Mouse (Mus musculus) testis, adult 2 months (tissue): Measurements from ENCODE around the gene Gm498. TPM values are rescaled to one million over a fixed set of nuclear protein-coding genes. Genes with fewer than 3 reads are reported as not detected.
A peak's percentile ranks its signal among the peaks of the same experiment; 100 is the strongest.

Experiments used
- H3K27ac ChIP-seq: fragments of 200-500 bp; 2 replicates; pipeline ENCODE4 v1.5.1; 2012; ENCODE audit warnings: low read depth, low read length; ENCODE audit not compliant: control insufficient read depth, insufficient read depth
- H3K27me3 ChIP-seq: fragments of 200-500 bp; 2 replicates; pipeline ENCODE4 v1.6.1; 2012; ENCODE audit warnings: mild to moderate bottlenecking, low read length, moderate library complexity; ENCODE audit not compliant: control insufficient read depth, insufficient read depth
- H3K36me3 ChIP-seq: fragments of 200-500 bp; 2 replicates; pipeline ENCODE4 v1.6.1; 2012; ENCODE audit warnings: mild to moderate bottlenecking, low read length; ENCODE audit not compliant: control insufficient read depth, insufficient read depth
- H3K4me1 ChIP-seq: fragments of 200-500 bp; 2 replicates; pipeline ENCODE4 v1.6.1; 2012; ENCODE audit warnings: low read length; ENCODE audit not compliant: control insufficient read depth, insufficient read depth
- H3K4me3 ChIP-seq: fragments of 200-500 bp; 2 replicates; pipeline ENCODE4 v1.5.1; 2012; ENCODE audit warnings: low read depth, mild to moderate bottlenecking, low read length, moderate library complexity, mixed read lengths; ENCODE audit not compliant: control insufficient read depth
- CTCF ChIP-seq: fragments of 200-500 bp; IDR thresholded peaks from 2 replicates; pipeline ENCODE4 v1.5.1; 2012; ENCODE audit warnings: low read depth, mild to moderate bottlenecking, inconsistent platforms, low read length, moderate library complexity; ENCODE audit not compliant: control insufficient read depth, insufficient read depth, insufficient replicate concordance
- POLR2A ChIP-seq: fragments of 200-500 bp; IDR thresholded peaks from 2 replicates; pipeline ENCODE4 v1.6.1; 2012; ENCODE audit warnings: low read depth, mild to moderate bottlenecking, inconsistent platforms, low read length, moderate library complexity; ENCODE audit not compliant: control insufficient read depth
- polyA plus RNA-seq: library from polyadenylated mRNA; depleted of rRNA; stranded (reverse); fragments of >200 nt; gene quantifications from 2 replicates; pipeline ENCODE4 v1.2.3, GENCODE M21; 2012

The Gm498 gene
- polyA plus RNA-seq, 1 experiment: 242 TPM

DNA sequence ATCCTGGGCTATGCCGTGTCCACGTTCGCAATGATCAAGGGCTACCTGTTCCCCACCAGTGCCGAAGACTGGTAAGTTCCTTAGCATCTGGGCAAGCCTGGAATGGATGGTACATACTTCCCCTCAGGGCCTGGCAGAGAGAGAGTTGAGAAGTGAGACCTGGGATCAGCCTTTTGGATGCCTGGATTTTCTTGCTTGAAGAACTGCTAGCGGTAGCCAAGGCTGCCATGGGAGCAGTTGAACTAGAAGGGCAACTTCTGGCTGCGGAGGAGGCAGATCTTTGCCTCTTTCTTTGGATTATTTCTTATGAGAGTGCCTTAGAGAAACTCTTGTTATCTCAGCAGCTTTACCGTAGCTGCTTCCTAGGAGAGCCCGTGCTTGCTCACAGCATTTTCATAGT lies 25.3 kb upstream of the Gm498 start:
- no peaks in the 10 kb centered on the region for H3K36me3 ChIP-seq
- no peaks in the 10 kb centered on the region for H3K4me1 ChIP-seq
- H3K27me3 ChIP-seq: no peaks in the 10 kb centered on the region
- TF ChIP-seq POLR2A (no peak), CTCF (no peak)
- no peak overlapping the region for H3K27ac ChIP-seq
- peak overlapping the region; percentile 59 for H3K4me3 ChIP-seq

DNA sequence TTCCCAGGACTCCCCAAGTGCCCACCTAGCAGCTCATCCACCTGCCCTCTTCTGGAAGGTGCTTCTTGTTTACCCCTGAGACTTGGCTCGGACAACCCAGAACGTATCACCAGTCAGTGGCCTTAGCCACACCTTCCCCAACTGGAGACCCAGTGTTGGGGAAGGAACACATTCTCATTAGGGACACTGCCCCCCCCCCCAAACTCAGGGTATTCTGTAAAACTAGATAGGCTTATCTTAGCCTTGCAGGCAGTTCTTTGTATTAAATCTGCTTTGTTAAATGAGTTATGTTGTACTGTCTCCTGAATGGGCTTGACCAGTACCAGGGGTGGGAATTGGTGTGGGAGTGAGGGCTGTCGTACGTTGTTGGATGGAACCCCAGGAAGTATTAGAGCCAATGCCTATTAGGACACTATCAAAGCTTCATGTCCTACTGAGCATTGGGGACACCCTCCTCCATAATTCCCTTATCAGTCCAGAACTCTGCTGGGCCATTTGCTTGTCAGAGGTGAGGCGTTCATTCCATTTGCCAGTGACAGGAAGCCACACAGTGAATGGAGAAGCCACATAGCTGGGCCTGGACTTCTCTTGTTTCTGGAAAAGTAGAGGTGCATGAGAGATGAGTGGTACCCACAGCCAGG lies 18.4 kb upstream of the Gm498 start:
- H3K36me3 ChIP-seq: no peaks in the 10 kb centered on the region
- H3K4me1 ChIP-seq: no peaks in the 10 kb centered on the region
- no peak overlapping the region for H3K27ac ChIP-seq
- TF ChIP-seq POLR2A (no peak), CTCF (no peak)
- H3K4me3 ChIP-seq: no peak overlapping the region
- H3K27me3 ChIP-seq: no peaks in the 10 kb centered on the region

DNA sequence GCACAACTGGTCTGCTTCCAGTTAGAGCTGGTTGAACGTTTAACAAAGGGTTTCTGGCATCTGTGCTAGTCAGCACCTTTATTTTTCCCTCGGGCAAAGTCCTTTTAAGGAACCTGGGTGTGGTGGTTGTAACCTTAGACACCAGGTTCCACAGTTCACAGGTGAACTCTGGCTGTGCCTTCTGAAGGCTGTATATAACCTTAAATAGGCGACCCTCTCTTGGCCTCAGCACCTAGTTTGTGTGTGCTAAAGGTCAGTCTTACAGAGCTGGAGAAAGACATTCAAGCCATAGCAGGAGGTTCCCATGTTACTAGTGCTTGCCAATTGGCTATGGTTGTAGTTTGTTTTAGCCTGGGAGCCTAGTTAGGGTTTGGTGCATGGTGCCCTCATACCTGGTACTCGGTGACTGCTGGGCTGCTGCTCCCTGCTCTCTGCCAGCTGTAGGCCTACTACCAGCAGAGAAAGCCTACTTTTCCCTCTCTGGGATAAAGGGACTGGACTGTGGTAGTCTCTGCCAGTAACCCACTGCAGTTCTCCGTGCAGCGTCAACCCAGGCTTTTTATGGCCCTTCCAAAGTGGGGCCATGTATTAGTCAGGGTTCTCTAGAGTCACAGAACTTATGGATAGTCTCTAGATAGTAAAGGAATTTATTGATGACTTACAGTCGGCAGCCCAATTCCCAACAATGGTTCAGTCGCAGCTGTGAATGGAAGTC lies 17.7 kb upstream of the Gm498 start:
- Histone ChIP-seq H3K4me1 (no peaks in the 10 kb centered on the region), H3K27me3 (no peaks in the 10 kb centered on the region), H3K36me3 (no peaks in the 10 kb centered on the region), H3K27ac (no peak overlapping the region), H3K4me3 (no peak overlapping the region)
- TF ChIP-seq CTCF (no peak), POLR2A (no peak)

DNA sequence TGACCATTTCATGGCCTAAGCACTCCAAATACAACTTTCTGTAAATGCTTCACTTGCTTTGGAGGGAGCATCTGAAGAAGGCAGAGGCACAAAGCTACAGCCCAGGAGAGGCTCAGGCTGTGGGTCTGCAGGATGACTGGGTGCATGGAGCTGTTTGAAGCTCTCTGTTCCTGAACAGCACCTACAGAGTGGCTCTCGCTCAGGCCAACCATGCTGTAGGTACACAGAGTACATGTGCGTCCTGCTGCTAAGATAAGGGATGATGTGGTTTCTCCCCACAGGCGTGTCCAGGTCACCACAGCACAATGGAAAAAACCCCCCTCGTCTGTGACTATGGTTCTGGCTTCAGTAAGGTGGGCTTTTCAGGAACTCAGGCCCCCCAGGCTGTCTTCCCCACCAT lies 2.2 kb downstream of the Gm498 start:
- no peaks in the 10 kb centered on the region for H3K27me3 ChIP-seq
- no peak overlapping the region for H3K27ac ChIP-seq
- no peaks in the 10 kb centered on the region for H3K36me3 ChIP-seq
- H3K4me1 ChIP-seq: no peaks in the 10 kb centered on the region
- TF ChIP-seq CTCF (no peak), POLR2A (no peak)
- H3K4me3 ChIP-seq: no peak overlapping the region

DNA sequence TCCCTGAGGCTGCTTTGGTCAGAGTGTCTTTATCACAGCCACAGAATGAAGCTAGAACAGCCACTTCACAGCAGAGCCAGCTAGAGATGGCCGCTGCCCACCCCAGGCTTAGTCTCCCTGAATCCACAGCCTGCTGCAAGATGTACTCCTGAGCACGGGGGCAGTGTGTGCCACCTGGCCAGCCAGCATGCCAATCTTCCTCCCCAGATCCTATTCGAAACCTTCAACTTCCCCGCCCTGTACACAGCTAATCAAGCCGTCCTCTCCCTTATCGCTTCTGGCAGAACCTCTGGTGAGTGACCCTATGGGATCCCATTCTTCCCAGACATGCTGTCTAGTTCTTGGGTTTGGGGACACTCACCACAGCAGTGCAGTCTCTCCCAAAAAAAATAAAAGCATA lies 17.1 kb downstream of the Gm498 start:
- no peak overlapping the region for H3K27ac ChIP-seq
- H3K27me3 ChIP-seq: no peaks in the 10 kb centered on the region
- no peak for TF ChIP-seq POLR2A
- TF ChIP-seq CTCF: no peak
- H3K36me3 ChIP-seq: no peaks in the 10 kb centered on the region
- no peaks in the 10 kb centered on the region for H3K4me1 ChIP-seq
- H3K4me3 ChIP-seq: no peak overlapping the region

DNA sequence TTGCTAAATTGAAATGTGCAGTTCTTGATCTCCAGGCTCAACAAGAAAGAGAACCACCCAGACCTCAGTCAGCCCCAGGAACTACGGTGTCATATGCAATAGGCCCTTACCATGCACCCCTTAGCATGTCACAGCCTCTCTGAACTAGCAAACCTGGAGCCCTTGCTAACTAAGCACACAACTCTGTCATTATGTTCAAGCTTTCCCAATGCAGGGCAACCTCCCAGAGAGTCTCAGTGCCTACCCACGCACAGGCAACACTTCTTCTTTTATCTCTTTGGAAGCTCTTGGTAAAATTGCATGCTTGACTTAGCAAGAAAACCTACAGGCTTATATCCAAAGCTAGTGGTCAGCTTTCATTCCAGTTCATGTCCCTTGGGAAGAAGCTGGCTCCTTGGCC lies 24.5 kb downstream of the Gm498 start:
- Histone ChIP-seq H3K4me3 (no peak overlapping the region), H3K4me1 (no peaks in the 10 kb centered on the region), H3K36me3 (no peaks in the 10 kb centered on the region), H3K27ac (no peak overlapping the region), H3K27me3 (no peaks in the 10 kb centered on the region)
- TF ChIP-seq CTCF (no peak), POLR2A (no peak)

DNA sequence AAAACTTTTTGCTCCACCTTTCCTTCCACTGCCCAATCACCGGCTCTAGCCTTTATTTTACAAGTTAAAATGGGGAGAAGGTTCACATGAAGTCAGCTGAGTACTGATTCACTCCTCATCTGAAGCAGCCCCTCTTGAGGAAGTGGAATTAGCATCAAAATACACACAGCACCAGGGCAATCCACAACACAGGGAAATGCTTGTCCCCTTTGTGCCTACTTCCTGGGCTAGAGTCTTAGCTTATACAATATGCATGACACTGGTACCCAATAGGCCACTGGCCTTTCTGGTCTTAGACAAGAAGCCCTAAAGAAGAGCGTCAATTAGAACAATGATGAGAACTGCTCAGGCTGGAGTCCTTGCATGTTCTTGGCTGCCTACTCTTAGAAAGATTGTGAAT lies 25.7 kb downstream of the Gm498 start:
- H3K4me1 ChIP-seq: no peaks in the 10 kb centered on the region
- no peaks in the 10 kb centered on the region for H3K36me3 ChIP-seq
- no peak overlapping the region for H3K27ac ChIP-seq
- H3K27me3 ChIP-seq: no peaks in the 10 kb centered on the region
- no peak for TF ChIP-seq POLR2A
- no peak for TF ChIP-seq CTCF
- no peak overlapping the region for H3K4me3 ChIP-seq

DNA sequence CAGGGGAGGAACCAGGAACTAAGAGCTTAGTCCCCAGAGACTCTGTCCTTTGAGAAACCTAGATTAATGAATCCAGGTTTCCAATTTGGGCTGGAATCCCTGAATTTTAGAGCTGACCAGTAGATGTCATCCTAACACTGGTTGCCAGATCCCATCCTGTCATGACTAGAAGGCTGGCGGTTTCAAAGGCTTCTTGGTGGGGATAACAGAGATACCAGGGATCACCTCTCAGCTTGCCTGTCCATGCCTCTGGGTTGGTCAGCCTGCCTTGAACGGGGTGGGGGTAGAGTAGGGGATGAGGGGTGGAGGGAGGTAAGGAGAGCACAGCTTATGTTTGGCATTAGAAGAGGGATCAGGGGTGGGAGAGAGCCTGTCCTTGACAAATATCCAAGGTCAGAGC lies 34.0 kb downstream of the Gm498 start:
- Histone ChIP-seq H3K36me3 (no peaks in the 10 kb centered on the region), H3K27ac (no peak overlapping the region), H3K4me3 (no peak overlapping the region), H3K27me3 (no peaks in the 10 kb centered on the region), H3K4me1 (no peaks in the 10 kb centered on the region)
- TF ChIP-seq POLR2A (no peak), CTCF (no peak)
